Mouse (Mus musculus): Measurements from ENCODE around the gene Nop2. TPM values are rescaled to one million over a fixed set of nuclear protein-coding genes. Genes with fewer than 3 reads are reported as not detected.
A peak's percentile ranks its signal among the peaks of the same experiment; 100 is the strongest.

The Nop2 gene
- total RNA-seq, 4 experiments from 2014 or later, result 25.4 to 28.2 (median 27.2) TPM

- DNase-seq (ENCODE audit: low spot score in 2 of 2), result no peak
Measured at GRCm38 (mm10) chr6:125109371-125109770, 22.3 kb upstream of the Nop2 start.

GRCm38 (mm10) chr6:125110927-125111326, 20.8 kb upstream of the Nop2 start:
- no peak for DNase-seq (ENCODE audit: low spot score in 2 of 2)

- no peak for DNase-seq (ENCODE audit: low spot score in 2 of 2)
Measured at GRCm38 (mm10) chr6:125112553-125112952, 19.2 kb upstream of the Nop2 start.

GRCm38 (mm10) chr6:125119387-125119786, 12.3 kb upstream of the Nop2 start:
- no peak for DNase-seq (ENCODE audit: low spot score in 2 of 2)

- no peak for DNase-seq (ENCODE audit: low spot score in 2 of 2)
Measured at GRCm38 (mm10) chr6:125128724-125129123, 3.0 kb upstream of the Nop2 start.

GRCm38 (mm10) chr6:125129710-125130402, 1.9 kb upstream of the Nop2 start:
- no peak for DNase-seq (ENCODE audit: low spot score in 2 of 2)

GRCm38 (mm10) chr6:125132470-125132869, 761 bp downstream of the Nop2 start:
- DNase-seq (ENCODE audit: low spot score in 2 of 2), result no peak

GRCm38 (mm10) chr6:125137002-125137671, 5.4 kb downstream of the Nop2 start:
- no peak for DNase-seq (ENCODE audit: low spot score in 2 of 2)

- no peak for DNase-seq (ENCODE audit: low spot score in 2 of 2)
Measured at GRCm38 (mm10) chr6:125139747-125140146, 8.0 kb downstream of the Nop2 start.

- DNase-seq (ENCODE audit: low spot score in 2 of 2), result no peak
Measured at GRCm38 (mm10) chr6:125142436-125142835, 10.7 kb downstream of the Nop2 start.

GRCm38 (mm10) chr6:125143128-125143527, 11.4 kb downstream of the Nop2 start:
- no peak for DNase-seq (ENCODE audit: low spot score in 2 of 2)

GRCm38 (mm10) chr6:125143904-125144303, 12.2 kb downstream of the Nop2 start:
- DNase-seq (ENCODE audit: low spot score in 2 of 2), result no peak

GRCm38 (mm10) chr6:125145001-125145400, 13.3 kb downstream of the Nop2 start, which contains the start of gene Iffo1:
Gene Iffo1 (plus strand): TSS chr6:125145241.
- DNase-seq (ENCODE audit: low spot score in 2 of 2), result peak; percentile 88 to 93

GRCm38 (mm10) chr6:125145479-125145951, 13.8 kb downstream of the Nop2 start:
- no peak for DNase-seq (ENCODE audit: low spot score in 2 of 2)

- no peak for DNase-seq (ENCODE audit: low spot score in 2 of 2)
Measured at GRCm38 (mm10) chr6:125146148-125146547, 14.4 kb downstream of the Nop2 start.

GRCm38 (mm10) chr6:125146797-125147196, 15.1 kb downstream of the Nop2 start:
- no peak for DNase-seq (ENCODE audit: low spot score in 2 of 2)

GRCm38 (mm10) chr6:125147329-125147728, 15.6 kb downstream of the Nop2 start:
- no peak for DNase-seq (ENCODE audit: low spot score in 2 of 2)

GRCm38 (mm10) chr6:125148251-125148925, 16.7 kb downstream of the Nop2 start:
- no peak for DNase-seq (ENCODE audit: low spot score in 2 of 2)

GRCm38 (mm10) chr6:125148926-125149568, 17.3 kb downstream of the Nop2 start:
- DNase-seq (ENCODE audit: low spot score in 2 of 2), result no peak

GRCm38 (mm10) chr6:125149569-125149950, 17.9 kb downstream of the Nop2 start:
- DNase-seq (ENCODE audit: low spot score in 2 of 2), result no peak

GRCm38 (mm10) chr6:125152212-125153017, 20.7 kb downstream of the Nop2 start:
- DNase-seq (ENCODE audit: low spot score in 2 of 2), result no peak

Measured in left cerebral cortex, adult 8-10 months (tissue).